Mouse (Mus musculus) thymus, adult 2 months (tissue): Measurements from ENCODE around the gene Smim20. TPM values are rescaled to one million over a fixed set of nuclear protein-coding genes. Genes with fewer than 3 reads are reported as not detected.
A peak's percentile ranks its signal among the peaks of the same experiment; 100 is the strongest.

ENCODE experiments used
- DNase-seq: peaks from one replicate; pipeline ENCODE4 v3.0.0; 2021
- H3K27ac ChIP-seq: fragments of 200-500 bp; 2 replicates; pipeline ENCODE4 v1.5.1; 2012; ENCODE audit warnings: low read length, control low read depth; ENCODE audit not compliant: control insufficient read depth, insufficient read depth
- H3K27me3 ChIP-seq: fragments of 200-500 bp; 2 replicates; pipeline ENCODE4 v1.6.1; 2012; ENCODE audit warnings: mild to moderate bottlenecking, low read length, moderate library complexity, mixed read lengths; ENCODE audit not compliant: control insufficient read depth, insufficient read depth
- H3K36me3 ChIP-seq: fragments of 200-500 bp; 2 replicates; pipeline ENCODE4 v1.6.1; 2012; ENCODE audit warnings: mild to moderate bottlenecking, low read length, moderate library complexity; ENCODE audit not compliant: control insufficient read depth, insufficient read depth
- H3K4me1 ChIP-seq: fragments of 200-500 bp; replicated peaks from 2 replicates; pipeline ENCODE4 v1.6.1; 2012; ENCODE audit warnings: low read length; ENCODE audit not compliant: control insufficient read depth, insufficient read depth
- H3K4me3 ChIP-seq: fragments of 200-500 bp; 2 replicates; pipeline ENCODE4 v1.5.1; 2012; ENCODE audit warnings: mild to moderate bottlenecking, low read length, control low read depth, moderate library complexity; ENCODE audit not compliant: control insufficient read depth, insufficient read depth
- CTCF ChIP-seq: fragments of 200-500 bp; IDR thresholded peaks from 2 replicates; pipeline ENCODE4 v1.5.1; 2012; ENCODE audit warnings: mild to moderate bottlenecking, control low read depth, low read length, moderate library complexity, borderline replicate concordance; ENCODE audit not compliant: control insufficient read depth, poor library complexity, insufficient read depth; ENCODE audit errors: extremely low read depth
- POLR2A ChIP-seq: fragments of 200-500 bp; IDR thresholded peaks from 2 replicates; pipeline ENCODE4 v1.6.1; 2012; ENCODE audit warnings: mild to moderate bottlenecking, low read length, control low read depth, moderate library complexity; ENCODE audit not compliant: control insufficient read depth, poor library complexity, insufficient read depth; ENCODE audit errors: extremely low read depth
- WGBS: fragments of 180-500 bp; shearing (Covaris S2); methylation state at CpG from one replicate; pipeline ENCODE4 v1.1.7; 2018; 5-methylcytosine and 5-hydroxymethylcytosine counted together
- polyA plus RNA-seq: library from polyadenylated mRNA; depleted of rRNA; stranded (reverse); fragments of >200 nt; gene quantifications from 2 replicates; pipeline ENCODE4 v1.2.3, GENCODE M21; 2012; rRNA removed

Smim20 gene
- polyA plus RNA-seq = 37.4 and 52.3 TPM in 2 replicates

DNA sequence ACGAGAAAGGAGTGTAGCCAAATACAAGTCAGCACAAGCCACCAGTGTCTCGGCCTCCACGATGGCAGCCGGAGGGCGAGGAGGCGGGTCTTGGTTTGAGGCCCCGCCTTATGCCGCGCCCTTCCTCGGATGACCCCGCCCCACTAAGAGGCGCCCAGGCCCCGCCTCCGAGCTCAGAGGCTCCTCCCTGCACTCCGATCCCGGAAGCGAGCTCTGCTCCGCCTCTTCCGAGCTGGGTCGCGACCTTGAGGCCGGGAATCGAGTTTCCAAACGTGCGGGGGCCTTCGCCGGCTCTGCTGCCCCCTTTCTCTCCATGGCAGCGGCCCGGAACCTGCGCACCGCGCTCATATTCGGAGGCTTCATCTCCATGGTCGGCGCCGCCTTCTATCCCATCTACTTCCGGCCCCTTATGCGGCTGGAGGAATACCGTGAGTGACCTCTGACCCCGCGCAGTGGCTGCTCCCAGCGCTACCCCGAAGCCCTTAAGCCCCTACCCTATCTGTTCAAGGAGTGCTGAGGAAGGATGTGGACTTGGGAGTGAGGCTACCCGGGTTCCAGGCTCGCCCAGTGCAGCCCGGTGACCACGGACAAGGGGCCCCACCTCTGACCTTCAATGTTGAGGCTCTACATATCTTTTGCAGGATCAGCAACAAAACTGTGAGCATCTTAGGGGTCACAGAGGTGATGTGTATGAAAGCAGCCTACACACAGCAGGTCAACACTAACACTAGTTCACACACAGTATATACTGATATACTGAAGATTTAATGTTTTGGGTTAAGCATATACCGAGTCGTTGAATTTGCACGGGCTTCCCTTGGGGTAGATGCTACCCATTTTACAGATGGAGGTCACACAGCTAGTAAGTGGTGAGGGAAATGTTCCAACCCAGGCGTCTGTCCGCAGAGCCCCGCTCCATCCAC lies at the start of gene Smim20:
Smim20 (plus strand) TSS at position 153 of the 923 bp plus-strand sequence.
- 11% methylated on average over 53 of the region's 53 CpGs for WGBS
- Histone ChIP-seq H3K36me3 (no peaks in the 10 kb centered on the region), H3K27me3 (no peaks in the 10 kb centered on the region), H3K27ac (peak within 1 kb of the TSS; percentile 36; the same call in 1 of the 2 replicates), H3K4me3 (peak within 1 kb of the TSS; percentile 95), H3K4me1 (peaks cover 6% of the 10 kb centered on the region)
- peak; percentile 91 for DNase-seq
- TF ChIP-seq CTCF = peak; percentile 57; the same call in 1 of the 2 replicates
- peak; percentile 78 for TF ChIP-seq POLR2A

DNA sequence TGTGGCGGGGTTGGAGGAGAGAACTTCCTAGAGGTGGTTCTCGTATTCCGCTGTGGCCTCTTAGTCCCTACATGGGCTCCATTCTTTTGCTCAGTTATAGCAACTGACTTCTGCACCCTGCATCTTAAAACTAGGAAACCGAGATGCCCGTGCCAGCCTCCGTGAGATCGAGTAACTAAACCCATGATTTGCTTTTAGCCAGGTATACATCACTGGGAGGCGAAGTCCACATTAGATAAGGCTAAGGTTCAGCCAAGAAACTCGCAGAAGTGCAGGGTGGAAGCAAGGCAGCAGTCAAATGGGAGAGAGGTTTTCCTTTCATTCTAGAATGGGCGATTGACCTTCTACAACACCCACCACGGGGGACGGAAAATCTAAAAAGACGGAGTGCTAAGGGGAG lies 41.4 kb upstream of the Smim20 start:
- Histone ChIP-seq H3K27ac (no peak overlapping the region), H3K36me3 (no peaks in the 10 kb centered on the region)

GRCm38 (mm10) chr5:53230560-53230959 lies 36.3 kb upstream of the Smim20 start:
- Histone ChIP-seq H3K4me1 (no peaks in the 10 kb centered on the region), H3K36me3 (no peaks in the 10 kb centered on the region), H3K27ac (no peak overlapping the region), H3K27me3 (no peaks in the 10 kb centered on the region), H3K4me3 (no peak overlapping the region)
- TF ChIP-seq CTCF (no peak), POLR2A (no peak)
- no peak for DNase-seq
- WGBS = 89% methylated on average over 4 of the region's 4 CpGs

More for the DNA sequence above, 41.4 kb upstream of the Smim20 start:
- DNase-seq = no peak
- TF ChIP-seq CTCF (no peak), POLR2A (no peak)
- no peaks in the 10 kb centered on the region for H3K4me1 ChIP-seq
- H3K27me3 ChIP-seq = no peaks in the 10 kb centered on the region
- WGBS = 94% methylated on average over 13 of the region's 13 CpGs
- H3K4me3 ChIP-seq = no peak overlapping the region

- H3K27me3 ChIP-seq = no peaks in the 10 kb centered on the region
- no peaks in the 10 kb centered on the region for H3K36me3 ChIP-seq
- no peak overlapping the region for H3K27ac ChIP-seq
- WGBS = 45% methylated on average over 4 of the region's 4 CpGs
- no peak for DNase-seq
- H3K4me3 ChIP-seq = no peak overlapping the region
- H3K4me1 ChIP-seq = no peaks in the 10 kb centered on the region
- TF ChIP-seq CTCF (no peak), POLR2A (no peak)
Measured at GRCm38 (mm10) chr5:53235551-53235950, 31.3 kb upstream of the Smim20 start.

GRCm38 (mm10) chr5:53236136-53236535 lies 30.7 kb upstream of the Smim20 start:
- Histone ChIP-seq H3K4me1 (no peaks in the 10 kb centered on the region), H3K4me3 (no peak overlapping the region), H3K36me3 (no peaks in the 10 kb centered on the region), H3K27me3 (no peaks in the 10 kb centered on the region), H3K27ac (no peak overlapping the region)
- no peak for DNase-seq
- TF ChIP-seq CTCF (no peak), POLR2A (no peak)
- WGBS = 37% methylated on average over 5 of the region's 5 CpGs

DNA sequence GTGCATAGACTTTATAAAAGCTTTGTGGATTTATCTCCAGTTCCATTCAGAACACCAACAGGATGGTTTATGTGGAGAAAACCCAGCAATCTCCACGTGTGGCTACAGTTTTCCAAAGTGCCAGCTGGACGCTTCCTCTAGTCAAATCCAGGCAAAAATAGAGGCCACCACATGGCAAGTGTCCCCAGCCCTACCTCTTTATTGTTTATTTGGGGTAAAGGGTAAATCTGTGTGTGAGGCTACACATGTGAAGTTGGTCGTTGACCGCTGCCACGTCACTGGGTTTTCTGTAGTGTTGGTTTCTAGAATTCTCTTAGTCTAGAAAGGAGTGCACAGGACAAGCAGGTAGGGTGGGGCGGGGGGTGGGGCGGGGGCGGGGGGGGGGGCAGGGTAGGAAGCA lies 30.1 kb upstream of the Smim20 start:
- H3K36me3 ChIP-seq = no peaks in the 10 kb centered on the region
- no peak for DNase-seq
- H3K27me3 ChIP-seq = no peaks in the 10 kb centered on the region
- no peaks in the 10 kb centered on the region for H3K4me1 ChIP-seq
- no peak overlapping the region for H3K4me3 ChIP-seq
- TF ChIP-seq CTCF (no peak), POLR2A (no peak)
- WGBS = 86% methylated on average over 8 of the region's 8 CpGs
- H3K27ac ChIP-seq = no peak overlapping the region

DNA sequence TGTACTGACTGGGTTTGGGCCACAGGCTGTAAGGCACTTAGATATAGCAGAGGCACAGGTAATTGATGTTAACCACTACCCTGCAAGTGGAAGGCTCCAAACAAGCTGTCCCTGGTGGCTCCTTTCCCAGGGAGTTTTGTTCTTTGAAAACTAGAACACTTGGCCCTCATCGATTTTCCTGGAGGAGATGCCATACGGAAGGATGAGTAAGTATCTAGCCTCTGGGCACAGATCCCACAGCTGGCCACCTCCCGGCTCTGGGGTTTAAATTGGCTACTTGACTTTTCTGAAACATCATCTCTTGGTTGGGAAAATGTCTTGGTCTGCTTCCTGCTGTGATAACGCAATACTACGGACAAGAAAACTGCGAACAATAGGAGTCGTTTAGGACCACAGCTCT lies 28.1 kb upstream of the Smim20 start:
- no peak for TF ChIP-seq CTCF
- TF ChIP-seq POLR2A = no peak
- Histone ChIP-seq H3K27ac (no peak overlapping the region), H3K4me3 (no peak overlapping the region), H3K4me1 (no peaks in the 10 kb centered on the region), H3K36me3 (no peaks in the 10 kb centered on the region), H3K27me3 (no peaks in the 10 kb centered on the region)
- 91% methylated on average over 7 of the region's 7 CpGs for WGBS
- no peak for DNase-seq
